Mouse (Mus musculus) liver, embryonic 15.5 days (tissue): ENCODE data around the gene Clec18a. TPM values are rescaled to one million over a fixed set of nuclear protein-coding genes. Genes with fewer than 3 reads are reported as not detected.
A peak's percentile ranks its signal among the peaks of the same experiment; 100 is the strongest.
"Not testable (repeated sequence)": the region's sequence is repeated elsewhere in the genome, so short reads cannot be mapped to it uniquely, and the experiment has no call there.

Experiments
- ATAC-seq: fragments of 200-750 bp; cut with Nextera tagmentation; 2 replicates; pipeline ENCODE4 v1.8.0; 2017; ENCODE audit warnings: moderate number of reproducible peaks, mild to moderate bottlenecking, moderate library complexity; ENCODE audit not compliant: insufficient read depth
- H3K27ac ChIP-seq: fragments of 300-500 bp; sonication (generic); replicated peaks from 2 replicates; pipeline ENCODE4 v1.5.1; 2015; ENCODE audit warnings: mild to moderate bottlenecking, inconsistent platforms
- H3K27me3 ChIP-seq: fragments of 300-500 bp; sonication (generic); 2 replicates; pipeline ENCODE4 v1.6.1; 2015; ENCODE audit warnings: mild to moderate bottlenecking, inconsistent platforms
- H3K36me3 ChIP-seq: fragments of 300-500 bp; sonication (generic); replicated peaks from 2 replicates; pipeline ENCODE4 v1.6.1; 2015; ENCODE audit warnings: moderate library complexity, mild to moderate bottlenecking, inconsistent platforms
- H3K4me1 ChIP-seq: fragments of 300-500 bp; sonication (generic); replicated peaks from 2 replicates; pipeline ENCODE4 v1.6.1; 2015; ENCODE audit warnings: inconsistent platforms
- H3K4me2 ChIP-seq: fragments of 300-500 bp; sonication (generic); 2 replicates; pipeline ENCODE4 v1.6.1; 2015; ENCODE audit warnings: moderate library complexity, mild to moderate bottlenecking, inconsistent platforms
- H3K4me3 ChIP-seq: fragments of 300-500 bp; sonication (generic); replicated peaks from 2 replicates; pipeline ENCODE4 v1.5.1; 2015; ENCODE audit warnings: mild to moderate bottlenecking, inconsistent platforms
- H3K9ac ChIP-seq: fragments of 300-500 bp; sonication (generic); 2 replicates; pipeline ENCODE4 v1.6.1; 2015; ENCODE audit warnings: moderate library complexity, mild to moderate bottlenecking, inconsistent platforms
- H3K9me3 ChIP-seq: fragments of 300-500 bp; sonication (generic); replicated peaks from 2 replicates; pipeline ENCODE4 v1.6.1; 2016; ENCODE audit warnings: inconsistent platforms
- WGBS: fragments of 180-500 bp; shearing (Covaris S2); methylation state at CpG from one replicate; pipeline ENCODE4 v1.1.7; 2015; ENCODE audit warnings: mixed read lengths; ENCODE audit not compliant: insufficient replicate concordance; 5-methylcytosine and 5-hydroxymethylcytosine counted together
- polyA plus RNA-seq: library from polyadenylated mRNA; unstranded; fragments of >200 nt; fragmentation: Nextera tagmentation; extraction: Ambion mirVana; gene quantifications from 2 replicates; pipeline ENCODE4 v1.2.1, GENCODE M21; 2015

Clec18a gene
- not detected in 2 replicates for polyA plus RNA-seq

DNA sequence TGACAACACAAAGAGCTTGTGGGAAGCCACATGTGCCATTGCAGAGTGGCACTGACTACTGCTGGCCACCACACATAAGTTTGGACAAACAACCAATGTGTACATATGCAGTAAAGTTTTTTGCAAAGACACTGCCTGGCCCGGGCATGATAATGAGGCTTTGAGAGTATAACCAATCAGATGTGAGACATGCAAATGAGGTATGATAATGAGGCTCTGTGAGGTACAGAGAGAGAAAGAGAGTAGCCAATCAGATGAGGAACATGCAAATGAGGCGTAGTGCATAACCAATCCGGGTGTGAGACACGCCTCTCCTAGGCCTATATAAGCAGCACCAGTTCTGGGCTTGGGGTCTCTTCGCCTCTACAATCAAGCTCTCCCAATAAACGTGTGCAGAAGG is at the start of gene Clec18a:
TSS of gene Clec18a (minus strand) at position 101 of the 400 bp plus-strand sequence.
- H3K9ac ChIP-seq, H3K4me2 ChIP-seq, H3K36me3 ChIP-seq, H3K9me3 ChIP-seq, H3K27ac ChIP-seq, H3K4me3 ChIP-seq, ATAC-seq, H3K27me3 ChIP-seq: not testable (repeated sequence)
- peaks cover 23% of the 10 kb centered on the region for H3K4me1 ChIP-seq
- 72% methylated on average over 6 of the region's 6 CpGs for WGBS

DNA sequence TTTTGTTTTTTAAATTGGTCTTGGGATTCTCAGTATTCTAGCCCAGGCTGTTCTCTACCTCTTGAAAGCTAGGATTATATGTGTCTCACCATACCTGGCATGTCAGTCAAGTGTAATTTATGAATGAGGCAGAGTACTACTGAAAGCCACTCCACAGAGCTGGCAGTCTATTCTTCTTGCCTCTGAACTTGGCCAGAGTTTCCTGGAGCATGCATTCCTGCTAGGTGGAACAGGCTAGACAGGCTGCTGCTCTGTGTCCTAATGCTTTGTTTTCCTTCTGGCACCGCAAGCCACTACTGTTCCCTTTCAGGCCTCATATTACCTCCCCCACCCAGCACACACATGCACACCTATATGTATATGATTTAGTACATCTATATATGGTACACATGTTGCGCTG is 38.5 kb upstream of the Clec18a start:
- no peak overlapping the region for H3K27ac ChIP-seq
- WGBS: 80% methylated on average over 2 of the region's 2 CpGs
- no peaks in the 10 kb centered on the region for H3K9me3 ChIP-seq
- no peak overlapping the region for H3K4me2 ChIP-seq
- no peak overlapping the region for H3K9ac ChIP-seq
- no peaks in the 10 kb centered on the region for H3K27me3 ChIP-seq
- ATAC-seq: no peak
- H3K4me3 ChIP-seq: no peak overlapping the region
- H3K36me3 ChIP-seq: peaks cover 44% of the 10 kb centered on the region
- no peaks in the 10 kb centered on the region for H3K4me1 ChIP-seq

DNA sequence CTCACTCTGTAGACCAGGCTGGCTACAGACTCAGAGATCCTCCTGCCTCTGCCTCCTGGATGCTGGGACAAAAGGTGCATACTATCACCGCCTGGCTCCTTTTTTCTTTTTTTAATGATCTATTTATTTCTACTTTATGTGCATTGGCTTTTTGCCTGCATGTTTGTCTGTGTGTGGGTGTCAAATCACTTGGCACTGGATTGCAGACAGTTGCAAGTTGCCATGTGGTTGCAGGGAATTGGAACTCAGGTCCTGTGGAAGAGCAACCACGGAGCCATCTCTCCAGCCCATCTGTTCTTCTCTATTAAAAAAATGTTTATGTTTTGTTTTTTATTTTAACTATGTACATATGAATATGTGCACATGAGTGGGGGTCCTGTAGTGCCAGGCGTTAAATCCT is 27.3 kb upstream of the Clec18a start:
- Histone ChIP-seq H3K4me2 (no peak overlapping the region), H3K9me3 (no peaks in the 10 kb centered on the region), H3K4me1 (no peaks in the 10 kb centered on the region), H3K27ac (no peak overlapping the region), H3K36me3 (peaks cover 34% of the 10 kb centered on the region), H3K9ac (no peak overlapping the region), H3K4me3 (no peak overlapping the region), H3K27me3 (no peaks in the 10 kb centered on the region)
- ATAC-seq: no peak
- 77% methylated on average over 3 of the region's 3 CpGs for WGBS

DNA sequence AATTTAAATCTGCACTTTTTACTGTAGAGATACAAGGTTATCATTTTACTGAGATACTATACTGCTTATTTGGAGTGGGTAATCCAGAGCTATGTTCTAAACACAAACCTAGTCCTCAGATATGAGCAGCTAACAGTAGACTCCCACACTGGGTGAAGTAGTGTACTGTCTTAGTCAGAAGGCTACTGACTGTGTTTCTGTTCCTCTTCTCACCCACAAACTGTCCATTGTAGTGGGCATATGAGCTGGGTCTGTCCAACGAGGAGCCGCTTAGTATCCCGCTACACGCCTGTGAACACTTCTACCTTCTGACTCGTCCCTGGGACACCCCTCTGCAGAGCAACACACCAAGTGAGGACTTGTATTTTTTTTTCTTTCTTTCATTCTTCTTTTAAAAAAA is 22.7 kb upstream of the Clec18a start:
- Histone ChIP-seq H3K4me1 (no peaks in the 10 kb centered on the region), H3K36me3 (peaks cover 30% of the 10 kb centered on the region)
- 84% methylated on average over 5 of the region's 5 CpGs for WGBS

DNA sequence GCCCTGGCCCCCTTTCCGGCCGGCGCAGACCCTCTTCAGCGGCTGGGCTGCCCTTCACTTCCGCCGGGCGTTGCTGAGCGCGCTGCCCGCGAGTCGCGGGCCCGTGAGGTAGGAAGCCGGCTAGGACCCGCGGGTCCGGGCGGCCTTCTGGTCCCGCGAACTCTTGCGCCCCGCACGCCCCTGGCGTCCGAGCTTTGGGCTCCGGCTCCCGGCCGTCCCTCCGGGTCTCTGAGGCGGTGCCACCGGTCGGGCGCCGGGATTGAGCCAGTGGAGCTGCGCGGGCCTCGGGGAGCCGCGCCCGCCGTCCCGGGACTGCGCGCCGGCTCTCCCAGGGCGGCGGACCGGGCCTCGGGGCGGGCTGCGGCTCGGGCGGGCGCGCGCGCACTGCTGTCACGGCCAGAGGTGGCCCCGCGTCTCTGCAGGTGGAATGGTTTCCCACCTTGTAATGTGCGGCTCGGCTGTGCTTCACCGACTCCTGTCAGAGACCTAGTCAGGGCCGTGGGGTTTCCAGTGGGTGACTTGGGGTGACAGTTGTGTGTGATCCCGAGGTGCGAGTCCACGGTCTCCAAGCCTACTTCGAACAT is 2.6 kb upstream of the Clec18a start:
- peak overlapping the region; percentile 94 for H3K4me2 ChIP-seq
- not testable (repeated sequence) for H3K36me3 ChIP-seq, H3K9me3 ChIP-seq, H3K27ac ChIP-seq, H3K27me3 ChIP-seq
- H3K4me1 ChIP-seq: peaks cover 23% of the 10 kb centered on the region
- peak; percentile 79 for ATAC-seq
- H3K4me3 ChIP-seq: peak overlapping the region; percentile 67
- H3K9ac ChIP-seq: peak overlapping the region; percentile 55
- WGBS: under 1% methylated on average over 69 of the region's 69 CpGs

More for the DNA sequence above, 22.7 kb upstream of the Clec18a start:
- ATAC-seq: no peak
- H3K27me3 ChIP-seq: no peaks in the 10 kb centered on the region
- no peak overlapping the region for H3K4me3 ChIP-seq
- H3K4me2 ChIP-seq: no peak overlapping the region
- H3K9me3 ChIP-seq: no peaks in the 10 kb centered on the region
- H3K9ac ChIP-seq: no peak overlapping the region
- H3K27ac ChIP-seq: no peak overlapping the region

DNA sequence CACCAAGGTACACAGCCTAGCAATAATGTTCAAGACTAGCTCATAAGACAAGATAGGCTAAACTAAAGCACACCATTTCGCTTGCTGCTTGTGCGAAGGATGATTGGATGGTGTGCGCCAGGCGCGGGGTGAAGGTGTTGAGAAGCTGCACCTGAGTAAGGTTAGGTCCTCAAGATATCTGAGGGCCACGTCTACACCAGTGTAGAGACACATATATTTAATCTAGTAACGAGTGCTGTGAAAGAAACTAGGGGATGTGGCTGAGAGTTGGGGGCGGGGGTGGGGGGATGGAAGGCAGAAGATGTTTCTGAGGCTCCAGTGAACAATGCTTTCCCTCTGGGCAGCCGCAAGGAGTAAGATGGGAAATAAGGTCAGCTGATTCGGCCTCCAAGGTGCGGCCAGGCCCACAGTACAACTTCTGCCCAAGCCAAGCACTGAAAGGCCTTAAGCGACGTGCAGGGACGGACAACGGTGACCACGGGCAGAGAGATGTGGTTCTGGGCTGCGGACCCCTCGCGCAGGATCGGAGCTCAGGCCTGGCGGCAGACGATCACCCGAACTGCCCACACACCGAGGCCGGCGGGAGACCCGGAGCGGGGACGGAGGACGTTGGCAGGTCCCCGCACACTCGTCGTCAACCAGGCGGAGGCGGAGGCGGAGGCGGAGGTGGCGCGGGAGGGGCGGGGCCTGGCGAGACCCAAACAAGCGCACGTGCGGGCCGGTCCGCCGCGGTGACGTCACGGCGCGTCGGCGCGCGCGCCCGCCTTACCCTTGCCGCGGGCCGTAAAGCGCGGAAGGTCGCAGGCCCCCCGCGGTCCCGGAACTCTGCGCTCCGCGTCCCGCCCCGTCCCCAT is 1.9 kb upstream of the Clec18a start, which contains the start of gene Pdpr:
TSS of gene Pdpr (plus strand) at position 766 of the 854 bp plus-strand sequence.
- peaks cover 23% of the 10 kb centered on the region for H3K4me1 ChIP-seq
- 6% methylated on average over 72 of the region's 72 CpGs for WGBS
- H3K27ac ChIP-seq: 0 out of 2 replicates have a peak within 1 kb of the TSS, but pooled peaks have one; percentile 33
- H3K36me3 ChIP-seq: no peaks in the 10 kb centered on the region
- H3K9me3 ChIP-seq: no peaks in the 10 kb centered on the region
- peak; percentile 86 for ATAC-seq
- peak within 1 kb of the TSS; percentile 94 for H3K4me2 ChIP-seq
- H3K4me3 ChIP-seq: peak within 1 kb of the TSS; percentile 67
- peak within 1 kb of the TSS; percentile 57 for H3K9ac ChIP-seq
- H3K27me3 ChIP-seq: no peaks in the 10 kb centered on the region

DNA sequence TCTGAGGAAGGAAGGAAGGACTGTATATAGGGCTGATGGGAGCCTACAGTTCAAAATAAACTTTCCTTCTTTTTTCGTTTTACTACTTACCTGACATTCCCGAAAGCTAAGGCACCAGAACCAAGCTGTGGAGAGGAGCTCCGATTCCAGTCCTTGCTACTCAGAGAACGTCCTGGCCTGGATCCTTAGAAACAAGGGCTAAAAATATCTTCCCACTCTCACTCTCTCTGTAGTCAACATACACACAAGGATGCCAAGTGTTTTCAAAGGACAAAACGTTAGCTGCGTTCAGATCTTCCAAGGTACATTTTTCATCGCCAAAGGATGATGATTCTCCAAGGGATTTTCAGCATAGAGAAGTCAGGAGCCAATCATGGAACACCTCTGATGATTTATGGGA is 520 bp downstream of the Clec18a start:
- no peak for ATAC-seq
- 64% methylated on average over 7 of the region's 7 CpGs for WGBS
- no peak overlapping the region for H3K27ac ChIP-seq
- H3K36me3 ChIP-seq: no peaks in the 10 kb centered on the region
- no peak overlapping the region for H3K4me3 ChIP-seq
- no peak overlapping the region for H3K4me2 ChIP-seq
- no peak overlapping the region for H3K9ac ChIP-seq
- H3K27me3 ChIP-seq: no peaks in the 10 kb centered on the region
- H3K9me3 ChIP-seq: no peaks in the 10 kb centered on the region
- H3K4me1 ChIP-seq: peaks cover 23% of the 10 kb centered on the region

DNA sequence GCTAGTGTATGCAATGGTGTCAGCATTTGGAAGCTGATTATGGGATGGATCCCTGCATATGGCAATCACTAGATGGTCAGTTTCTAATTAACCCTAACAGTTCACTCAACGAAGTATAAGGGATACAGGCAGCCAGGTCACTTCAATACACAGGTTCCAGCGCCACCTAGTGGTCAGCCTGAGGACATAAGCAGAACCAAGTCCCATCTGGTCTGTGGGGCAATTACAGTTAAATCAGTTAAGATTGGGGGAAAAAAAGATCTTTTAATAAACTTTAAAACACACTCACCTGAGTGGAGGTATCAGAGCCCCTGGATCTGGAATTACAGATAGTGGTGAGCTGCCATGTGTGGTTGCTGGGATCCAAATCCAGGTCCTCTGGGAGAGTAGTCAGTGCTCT is 2.1 kb downstream of the Clec18a start:
- H3K9me3 ChIP-seq: no peaks in the 10 kb centered on the region
- no peaks in the 10 kb centered on the region for H3K36me3 ChIP-seq
- H3K9ac ChIP-seq: no peak overlapping the region
- 6% methylated on average over 2 of the region's 2 CpGs for WGBS
- H3K4me3 ChIP-seq: no peak overlapping the region
- H3K27me3 ChIP-seq: no peaks in the 10 kb centered on the region
- H3K4me1 ChIP-seq: peaks cover 12% of the 10 kb centered on the region
- no peak for ATAC-seq
- H3K4me2 ChIP-seq: no peak overlapping the region
- H3K27ac ChIP-seq: no peak overlapping the region

DNA sequence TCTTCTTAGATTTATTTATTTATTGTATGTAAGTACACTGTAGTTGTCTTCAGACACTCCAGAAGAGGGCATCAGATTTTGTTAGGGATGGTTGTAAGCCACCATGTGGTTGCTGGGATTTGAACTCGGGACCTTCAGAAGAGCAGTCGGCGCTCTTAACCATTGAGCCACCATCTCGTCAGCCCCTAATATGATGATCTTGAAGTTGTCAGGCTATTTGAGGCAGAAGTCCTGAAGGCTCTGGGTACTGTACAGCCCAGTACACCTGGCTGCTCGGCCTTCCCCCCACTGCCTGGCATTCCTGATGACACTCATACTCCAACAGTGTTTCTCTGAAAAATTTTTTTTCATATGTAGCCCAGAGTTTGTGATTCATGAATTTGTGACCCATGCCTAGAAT is 8.3 kb downstream of the Clec18a start:
- not testable (repeated sequence) for H3K4me3 ChIP-seq, H3K27ac ChIP-seq, H3K4me2 ChIP-seq, H3K4me1 ChIP-seq, H3K36me3 ChIP-seq, H3K27me3 ChIP-seq, H3K9me3 ChIP-seq, H3K9ac ChIP-seq, ATAC-seq
- 71% methylated on average over 5 of the region's 5 CpGs for WGBS

DNA sequence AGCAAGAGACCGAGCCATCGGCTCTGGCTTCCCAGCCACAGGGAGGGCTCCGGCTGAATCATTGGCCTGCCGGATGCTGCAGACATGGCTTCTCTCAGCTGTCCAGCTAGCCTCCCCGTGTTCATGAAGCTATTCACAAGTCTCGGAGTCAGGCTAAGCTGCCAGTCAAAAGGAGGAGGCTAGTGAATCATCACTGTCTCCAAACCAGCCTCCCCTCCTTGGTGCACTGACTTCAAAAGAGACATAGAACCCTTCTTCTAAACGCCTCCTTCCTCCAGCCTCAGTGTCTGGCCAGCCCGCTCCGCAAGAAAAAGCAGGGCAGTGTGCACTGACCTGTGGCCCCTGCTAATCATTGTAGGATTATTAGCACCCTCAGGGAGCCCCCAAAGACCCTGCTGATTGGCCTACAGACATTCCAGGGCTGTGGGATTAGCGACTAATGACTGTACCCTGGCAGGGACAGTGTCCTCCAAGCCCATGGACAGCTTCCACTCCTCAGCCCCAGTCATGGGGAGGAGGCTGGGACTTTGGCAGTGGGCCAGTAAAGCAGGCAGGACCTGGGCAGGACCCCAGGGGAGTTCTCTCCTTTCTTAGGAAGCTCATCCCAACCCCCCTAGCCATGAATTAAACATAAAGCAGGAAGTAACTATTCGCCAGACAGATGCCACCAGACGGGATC is 10.5 kb downstream of the Clec18a start:
- no peaks in the 10 kb centered on the region for H3K9me3 ChIP-seq
- WGBS: 66% methylated on average over 12 of the region's 12 CpGs
- no peak for ATAC-seq
- H3K36me3 ChIP-seq: no peaks in the 10 kb centered on the region
- no peak overlapping the region for H3K27ac ChIP-seq
- no peaks in the 10 kb centered on the region for H3K4me1 ChIP-seq
- H3K4me2 ChIP-seq: no peak overlapping the region
- H3K4me3 ChIP-seq: no peak overlapping the region
- H3K27me3 ChIP-seq: peaks cover 7% of the 10 kb centered on the region; the same call in 1 of the 2 replicates
- no peak overlapping the region for H3K9ac ChIP-seq

DNA sequence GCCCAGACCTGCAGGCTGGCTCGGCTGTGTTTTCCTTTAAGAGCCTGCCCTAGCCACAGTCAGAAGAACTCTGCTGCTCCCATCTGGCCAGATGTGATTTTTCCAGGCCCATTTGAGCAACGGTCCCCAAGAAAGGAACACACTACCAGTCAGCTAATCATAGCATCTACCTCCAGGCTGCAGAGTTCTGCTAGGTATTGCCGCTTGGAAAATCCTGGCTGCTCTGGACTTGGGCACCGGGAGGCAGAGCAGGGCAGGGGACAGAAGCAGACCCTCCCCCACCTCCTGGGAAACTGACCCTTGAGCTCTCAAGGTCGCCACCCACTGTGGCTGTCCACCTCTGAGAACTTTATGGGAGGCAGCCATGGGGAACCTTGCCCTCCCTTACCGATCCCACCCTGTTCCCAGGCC is 12.4 kb downstream of the Clec18a start:
- no peaks in the 10 kb centered on the region for H3K9me3 ChIP-seq
- H3K4me2 ChIP-seq: no peak overlapping the region
- WGBS: 41% methylated on average over 6 of the region's 6 CpGs
- no peak for ATAC-seq
- no peak overlapping the region for H3K4me3 ChIP-seq
- no peak overlapping the region for H3K9ac ChIP-seq
- H3K4me1 ChIP-seq: no peaks in the 10 kb centered on the region
- no peak overlapping the region for H3K27ac ChIP-seq
- H3K27me3 ChIP-seq: peaks cover 7% of the 10 kb centered on the region; the same call in 1 of the 2 replicates
- H3K36me3 ChIP-seq: no peaks in the 10 kb centered on the region
